Comparison of ENCODE assay signal across 9 mouse cellular contexts in the genomic region with DNA sequence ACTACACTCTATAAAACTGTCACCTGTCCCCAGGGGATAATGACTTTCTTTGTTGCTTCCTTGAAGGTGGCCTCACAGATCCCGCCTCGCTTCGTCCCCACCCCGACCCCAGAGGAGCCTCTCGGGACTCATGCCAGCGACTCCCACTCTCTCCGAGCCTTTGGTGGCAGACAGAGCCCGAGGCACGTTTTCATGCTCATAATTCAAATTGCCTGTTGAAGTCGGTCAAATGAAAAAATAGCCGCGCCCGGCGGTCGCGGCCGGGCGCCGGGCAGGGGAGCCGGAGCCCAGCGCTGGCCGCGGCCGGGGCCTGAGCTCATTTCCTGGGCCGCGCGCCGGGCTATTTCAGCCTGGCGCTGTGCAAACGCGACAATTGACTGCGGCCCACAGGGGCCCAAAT. TPM values are rescaled to one million over a fixed set of nuclear protein-coding genes. Genes with fewer than 3 reads are reported as not detected.
DNase-seq lines count a peak whose midpoint lies in the region; ATAC-seq and TF ChIP-seq lines count a peak whose summit lies in the region.
"Had no signal": no experiment of that assay in that cellular context is flagged by ENCODE, and none has a peak within 500 bp of the region (broad histone marks: within the 10 kb centered on the region; RNA-seq: fewer than 3 reads in every experiment).

No protein-coding gene starts in this region.

- H3K4me3 ChIP-seq in hindbrain, embryonic 10.5 days: peak overlapping the region; percentile 51
- H3K4me3 ChIP-seq in liver, embryonic 14.5 days (ENCODE audit: insufficient read depth in 1 of 2, low read depth in 2 of 2, low read length in 2 of 2): peak overlapping the region; percentile 34 to 45; a peak in 3 of 4 replicates
- H3K4me3 ChIP-seq in small intestine, adult 2 months (ENCODE audit: low read depth, low read length): peak overlapping the region; percentile 61

- H3K4me1 ChIP-seq in hindbrain, embryonic 10.5 days (replicated peaks): peaks cover 29% of the 10 kb centered on the region
- no peaks in the 10 kb centered on the region; a peak in 2 of 4 replicates for H3K4me1 ChIP-seq in liver, embryonic 14.5 days (replicated peaks; ENCODE audit: control insufficient read depth in 2 of 2, insufficient read depth in 2 of 2, low read length in 1 of 2)
- peaks cover 9% of the 10 kb centered on the region for H3K4me1 ChIP-seq in small intestine, adult 2 months (ENCODE audit: control insufficient read depth, insufficient read depth, insufficient read length, low read length)

- TF ChIP-seq CTCF in liver, embryonic 14.5 days (IDR thresholded peaks at IDR 0.05; ENCODE audit: low read depth): no peak
- no peak for TF ChIP-seq CTCF in small intestine, adult 2 months (IDR thresholded peaks at IDR 0.05; ENCODE audit: extremely low read depth, insufficient read length, insufficient replicate concordance, low read depth, low read length)

- intact Hi-C loops in gastrocnemius, postnatal 14 days (cut with DNase I; ENCODE audit: low total_unique reads): no loop called here

- no peak overlapping the region for H3K9ac ChIP-seq in liver, embryonic 14.5 days (replicated peaks)

- H3K27me3 ChIP-seq in hindbrain, embryonic 10.5 days (ENCODE audit: insufficient read depth, poor library complexity, severe bottlenecking): peaks cover 56% of the 10 kb centered on the region
- H3K27me3 ChIP-seq in liver, embryonic 14.5 days (ENCODE audit: control insufficient read depth, insufficient read depth, low read length): peaks cover 17% of the 10 kb centered on the region
- peaks cover 3% of the 10 kb centered on the region for H3K27me3 ChIP-seq in small intestine, adult 2 months (ENCODE audit: control insufficient read depth, insufficient read depth, low read length)

- TF ChIP-seq POLR2A in small intestine, adult 2 months (IDR thresholded peaks at IDR 0.05; ENCODE audit: low read depth, low read length): no peak

- no peak for TF ChIP-seq EP300 in liver, embryonic 14.5 days (IDR thresholded peaks at IDR 0.05; ENCODE audit: low read depth)

- peak overlapping the region; percentile 81 for H3K27ac ChIP-seq in hindbrain, embryonic 10.5 days
- H3K27ac ChIP-seq in liver, embryonic 14.5 days: no peak overlapping the region
- no peak overlapping the region for H3K27ac ChIP-seq in small intestine, adult 2 months (ENCODE audit: insufficient read depth, low read depth, low read length)

- no peak for ATAC-seq in liver, embryonic 14.5 days (ENCODE audit: insufficient read depth)

- whole genome bisulfite sequencing in hindbrain, embryonic 10.5 days: under 1% methylated on average over 32 of the region's 32 CpGs
- under 1% methylated on average over 32 of the region's 32 CpGs for WGBS in liver, embryonic 14.5 days (ENCODE audit: insufficient replicate concordance)
- WGBS in small intestine, adult 2 months: 2% methylated on average over 32 of the region's 32 CpGs

- peak; percentile 39 for DNase-seq in gastrocnemius, postnatal 14 days
- no peak for DNase-seq in gastrocnemius, adult 8-10 months (ENCODE audit: low spot score in 2 of 2)
- DNase-seq in embryo, embryonic 11 days: peak; percentile 73
- peak; percentile 55 for DNase-seq in hindbrain, embryonic 10.5 days (ENCODE audit: low spot score)
- DNase-seq in liver, embryonic 14.5 days (ENCODE audit: low read depth in 3 of 3, low spot score in 3 of 3): no peak
- no peak for DNase-seq in c-Kit-positive CD71-positive TER-119-positive erythroid progenitor cells, embryonic 14.5 days (ENCODE audit: low spot score)
- DNase-seq in T-cell, adult 2 months (ENCODE audit: low spot score): no peak

- H3K4me2 ChIP-seq in liver, embryonic 14.5 days (ENCODE audit: low read depth): peak overlapping the region; percentile 58

- H3K36me3 ChIP-seq in hindbrain, embryonic 10.5 days: no peaks in the 10 kb centered on the region
- no peaks in the 10 kb centered on the region for H3K36me3 ChIP-seq in liver, embryonic 14.5 days (replicated peaks; ENCODE audit: control insufficient read depth, insufficient read depth, low read depth)
- H3K36me3 ChIP-seq in small intestine, adult 2 months (ENCODE audit: control insufficient read depth, insufficient read depth, low read length): no peaks in the 10 kb centered on the region
- H3K36me3 ChIP-seq: G1E had no signal

- H3K9me3 ChIP-seq in hindbrain, embryonic 10.5 days: no peaks in the 10 kb centered on the region
- no peaks in the 10 kb centered on the region for H3K9me3 ChIP-seq in liver, embryonic 14.5 days (ENCODE audit: control insufficient read depth, low read length)
- H3K9me3 ChIP-seq: G1E had no signal

RNA-seq across cellular contexts. Expression of a gene that starts 29.7 kb away (rescaled TPM):
- not detected for total RNA-seq in gastrocnemius, postnatal 14 days (2021)
- total RNA-seq in gastrocnemius, adult 8-10 months (2022): not detected
- polyA plus RNA-seq in hindbrain, embryonic 10.5 days (2016; fragmentation: Nextera tagmentation; extraction: Ambion mirVana): 1.1 and 1.3 TPM in 2 replicates
- polyA plus RNA-seq in liver, embryonic 14.5 days (2012; rRNA removed): 0.04 and 0.12 TPM in 2 replicates
- polyA plus RNA-seq in liver, embryonic 14.5 days (2014; fragmentation: Nextera tagmentation; extraction: Ambion mirVana): not detected in 2 replicates
- not detected in 2 replicates for polyA plus RNA-seq in small intestine, adult 2 months (2012; rRNA removed)
- total RNA-seq: G1E had no signal
- polyA plus RNA-seq: G1E had no signal

RNA-seq across cellular contexts. Expression of a gene that starts 42.9 kb away (rescaled TPM):
- total RNA-seq in gastrocnemius, postnatal 14 days (2021): 10 to 100 TPM in 1 of 2 experiments, 1 to 10 TPM in 1; 8.6 to 10.8 TPM
- 1 to 10 TPM; 1.1 to 2.4 (median 1.8) TPM for total RNA-seq in gastrocnemius, adult 8-10 months (2022)
- polyA plus RNA-seq in hindbrain, embryonic 10.5 days (2016; fragmentation: Nextera tagmentation; extraction: Ambion mirVana): 0.81 and 1.6 TPM in 2 replicates
- 0.28 TPM in 2 replicates for polyA plus RNA-seq in liver, embryonic 14.5 days (2012; rRNA removed)
- polyA plus RNA-seq in liver, embryonic 14.5 days (2014; fragmentation: Nextera tagmentation; extraction: Ambion mirVana): 0.28 and 0.36 TPM in 2 replicates
- 0.42 and 0.65 TPM in 2 replicates for polyA plus RNA-seq in small intestine, adult 2 months (2012; rRNA removed)
- total RNA-seq: G1E had no signal
- polyA plus RNA-seq: G1E had no signal

RNA-seq across cellular contexts. Expression of a gene that starts 47.0 kb away (rescaled TPM):
- total RNA-seq in gastrocnemius, postnatal 14 days (2021): not detected
- not detected for total RNA-seq in gastrocnemius, adult 8-10 months (2022)
- not detected in 2 replicates for polyA plus RNA-seq in hindbrain, embryonic 10.5 days (2016; fragmentation: Nextera tagmentation; extraction: Ambion mirVana)
- polyA plus RNA-seq in liver, embryonic 14.5 days (2012; rRNA removed): not detected in 2 replicates
- polyA plus RNA-seq in liver, embryonic 14.5 days (2014; fragmentation: Nextera tagmentation; extraction: Ambion mirVana): not detected in 2 replicates
- not detected in 2 replicates for polyA plus RNA-seq in small intestine, adult 2 months (2012; rRNA removed)
- total RNA-seq: G1E had no signal
- polyA plus RNA-seq: G1E had no signal

RNA-seq across cellular contexts. Expression of a gene that starts 49.7 kb away (rescaled TPM):
- total RNA-seq in gastrocnemius, postnatal 14 days (2021): 100 to 1,000 TPM; 140 to 151 TPM
- total RNA-seq in gastrocnemius, adult 8-10 months (2022): 100 to 1,000 TPM; 134 to 209 (median 172) TPM
- polyA plus RNA-seq in hindbrain, embryonic 10.5 days (2016; fragmentation: Nextera tagmentation; extraction: Ambion mirVana): 11.6 and 12.4 TPM in 2 replicates
- 3.3 and 4.8 TPM in 2 replicates for polyA plus RNA-seq in liver, embryonic 14.5 days (2012; rRNA removed)
- 6.3 and 7.2 TPM in 2 replicates for polyA plus RNA-seq in liver, embryonic 14.5 days (2014; fragmentation: Nextera tagmentation; extraction: Ambion mirVana)
- polyA plus RNA-seq in small intestine, adult 2 months (2012; rRNA removed): 27.9 and 28.0 TPM in 2 replicates

Comparison
In these comparisons a context has a peak if more than half of its experiments do, and no peak if none do; other contexts are left out.
1. DNase-seq: peak in gastrocnemius, postnatal 14 days (single experiment), embryo, embryonic 11 days (single experiment) and hindbrain, embryonic 10.5 days (single experiment); none in gastrocnemius, adult 8-10 months (0 of 2), liver, embryonic 14.5 days (0 of 3), c-Kit-positive CD71-positive TER-119-positive erythroid progenitor cells, embryonic 14.5 days (single experiment) and T-cell, adult 2 months (single experiment).
2. Peak in every context shown above with its lines, with median percentiles within 50 percentile points of each other: H3K4me3 ChIP-seq.